Mouse (Mus musculus) ES-Bruce4 (cell line): ENCODE data around the gene Gm20390. TPM values are rescaled to one million over a fixed set of nuclear protein-coding genes. Genes with fewer than 3 reads are reported as not detected.

ENCODE experiments used
- H3K27ac ChIP-seq: 2 replicates; pipeline ENCODE4 v1.5.1; 2012; ENCODE audit warnings: low read length, inconsistent platforms; ENCODE audit not compliant: insufficient read depth
- H3K27me3 ChIP-seq: 2 replicates; pipeline ENCODE4 v1.6.1; 2012; ENCODE audit warnings: mild to moderate bottlenecking, low read length, inconsistent platforms; ENCODE audit not compliant: control insufficient read depth, poor library complexity, insufficient read depth, severe bottlenecking
- H3K36me3 ChIP-seq: 2 replicates; pipeline ENCODE4 v1.6.1; 2012; ENCODE audit warnings: inconsistent platforms, mild to moderate bottlenecking, low read length, moderate library complexity; ENCODE audit not compliant: control insufficient read depth, poor library complexity, insufficient read depth, severe bottlenecking
- H3K4me1 ChIP-seq: one replicate; pipeline ENCODE4 v1.8.1; 2011; ENCODE audit warnings: low read length; ENCODE audit not compliant: control insufficient read depth, insufficient read depth
- H3K4me3 ChIP-seq: 2 replicates; pipeline ENCODE4 v1.5.1; 2011; ENCODE audit warnings: low read depth, mild to moderate bottlenecking, low read length
- H3K9ac ChIP-seq: 2 replicates; pipeline ENCODE4 v1.6.1; 2012; ENCODE audit warnings: low read depth, mild to moderate bottlenecking, inconsistent platforms; ENCODE audit not compliant: poor library complexity, severe bottlenecking
- H3K9me3 ChIP-seq: replicated peaks from 2 replicates; pipeline ENCODE4 v1.6.1; 2012; ENCODE audit warnings: mild to moderate bottlenecking, low read length, inconsistent platforms; ENCODE audit not compliant: control insufficient read depth, poor library complexity, insufficient read depth, severe bottlenecking
- CTCF ChIP-seq: IDR thresholded peaks from one replicate; pipeline ENCODE4 v1.8.1; 2011; ENCODE audit warnings: low read depth, low read length
- EP300 ChIP-seq: IDR thresholded peaks from 2 replicates; pipeline ENCODE4 v1.6.1; 2011; ENCODE audit warnings: low read depth, low read length; ENCODE audit not compliant: insufficient read depth
- POLR2A ChIP-seq: IDR thresholded peaks from one replicate; pipeline ENCODE4 v1.8.1; 2011; ENCODE audit warnings: low read length; ENCODE audit not compliant: insufficient read depth
- polyA plus RNA-seq: library from polyadenylated mRNA; stranded (reverse); fragments of >200 nt; gene quantifications from 2 replicates; pipeline ENCODE4 v1.2.4, GENCODE M21; 2011; ENCODE audit warnings: low read depth; ENCODE audit not compliant: missing spikeins, insufficient read depth, insufficient read length

Gm20390 gene
- polyA plus RNA-seq = 150 and 167 TPM in 2 replicates

- Histone ChIP-seq H3K9ac (peak within 1 kb of the TSS; percentile 45), H3K27me3 (no peaks in the 10 kb centered on the region), H3K4me3 (peak within 1 kb of the TSS; percentile 82), H3K36me3 (peaks cover 23% of the 10 kb centered on the region), H3K4me1 (peaks cover 2% of the 10 kb centered on the region), H3K27ac (peak within 1 kb of the TSS; percentile 17), H3K9me3 (no peaks in the 10 kb centered on the region)
- peak; percentile 84 for TF ChIP-seq EP300
- TF ChIP-seq POLR2A = no peak
- TF ChIP-seq CTCF = peak; percentile 69
Observed at GRCm38 (mm10) chr11:93968005-93968847, at the start of gene Gm20390, which contains the start of gene Nme1. Gene Gm20390, minus strand, starts transcription at chr11:93968293. Gene Nme1, minus strand, starts transcription at chr11:93968521.

- H3K27ac ChIP-seq = no peak overlapping the region
Observed at GRCm38 (mm10) chr11:94003346-94003745, 35.3 kb upstream of the Gm20390 start.

GRCm38 (mm10) chr11:93999276-93999675 is 31.2 kb upstream of the Gm20390 start:
- Histone ChIP-seq H3K9me3 (no peaks in the 10 kb centered on the region), H3K4me3 (no peak overlapping the region), H3K36me3 (no peaks in the 10 kb centered on the region), H3K27me3 (no peaks in the 10 kb centered on the region), H3K27ac (no peak overlapping the region), H3K4me1 (peaks cover 2% of the 10 kb centered on the region), H3K9ac (no peak overlapping the region)
- TF ChIP-seq EP300 (no peak), CTCF (no peak), POLR2A (no peak)

More at GRCm38 (mm10) chr11:94003346-94003745, 35.3 kb upstream of the Gm20390 start:
- H3K4me1 ChIP-seq = no peaks in the 10 kb centered on the region
- no peaks in the 10 kb centered on the region for H3K9me3 ChIP-seq
- no peak overlapping the region for H3K4me3 ChIP-seq
- TF ChIP-seq CTCF (no peak), EP300 (no peak), POLR2A (no peak)
- H3K9ac ChIP-seq = no peak overlapping the region
- H3K27me3 ChIP-seq = no peaks in the 10 kb centered on the region
- no peaks in the 10 kb centered on the region for H3K36me3 ChIP-seq

GRCm38 (mm10) chr11:93997141-93997775 is 29.2 kb upstream of the Gm20390 start:
- Histone ChIP-seq H3K27me3 (no peaks in the 10 kb centered on the region), H3K27ac (no peak overlapping the region), H3K4me1 (peaks cover 2% of the 10 kb centered on the region), H3K9me3 (no peaks in the 10 kb centered on the region), H3K4me3 (no peak overlapping the region), H3K9ac (no peak overlapping the region), H3K36me3 (no peaks in the 10 kb centered on the region)
- TF ChIP-seq CTCF = no peak
- no peak for TF ChIP-seq EP300
- no peak for TF ChIP-seq POLR2A

- TF ChIP-seq CTCF (no peak), EP300 (no peak), POLR2A (no peak)
- no peaks in the 10 kb centered on the region for H3K9me3 ChIP-seq
- peak overlapping the region; percentile 91 for H3K4me3 ChIP-seq
- H3K9ac ChIP-seq = peak overlapping the region; percentile 92
- H3K36me3 ChIP-seq = no peaks in the 10 kb centered on the region
- no peak overlapping the region for H3K27ac ChIP-seq
- H3K4me1 ChIP-seq = peaks cover 2% of the 10 kb centered on the region
- no peaks in the 10 kb centered on the region for H3K27me3 ChIP-seq
Observed at GRCm38 (mm10) chr11:93996306-93997140, 28.4 kb upstream of the Gm20390 start.
